Mouse (Mus musculus) large intestine, adult 2 months (tissue): ENCODE data around the gene Pfdn6. TPM values are rescaled to one million over a fixed set of nuclear protein-coding genes. Genes with fewer than 3 reads are reported as not detected.
"Not testable (repeated sequence)": the region's sequence is repeated elsewhere in the genome, so short reads cannot be mapped to it uniquely, and the experiment has no call there.

Experiments used
- DNase-seq: peaks from one replicate; pipeline ENCODE4 v3.0.0-alpha.2; 2012; ENCODE audit warnings: low read depth, low spot score
- WGBS: fragments of 180-500 bp; shearing (Covaris S2); methylation state at CpG from one replicate; pipeline ENCODE4 v1.1.7; 2018; 5-methylcytosine and 5-hydroxymethylcytosine counted together
- polyA plus RNA-seq: library from polyadenylated mRNA; depleted of rRNA; stranded (reverse); fragments of >200 nt; gene quantifications from 2 replicates; pipeline ENCODE4 v1.2.3, GENCODE M21; 2012

Pfdn6 gene
- polyA plus RNA-seq, 1 experiment = 28.6 TPM

DNA sequence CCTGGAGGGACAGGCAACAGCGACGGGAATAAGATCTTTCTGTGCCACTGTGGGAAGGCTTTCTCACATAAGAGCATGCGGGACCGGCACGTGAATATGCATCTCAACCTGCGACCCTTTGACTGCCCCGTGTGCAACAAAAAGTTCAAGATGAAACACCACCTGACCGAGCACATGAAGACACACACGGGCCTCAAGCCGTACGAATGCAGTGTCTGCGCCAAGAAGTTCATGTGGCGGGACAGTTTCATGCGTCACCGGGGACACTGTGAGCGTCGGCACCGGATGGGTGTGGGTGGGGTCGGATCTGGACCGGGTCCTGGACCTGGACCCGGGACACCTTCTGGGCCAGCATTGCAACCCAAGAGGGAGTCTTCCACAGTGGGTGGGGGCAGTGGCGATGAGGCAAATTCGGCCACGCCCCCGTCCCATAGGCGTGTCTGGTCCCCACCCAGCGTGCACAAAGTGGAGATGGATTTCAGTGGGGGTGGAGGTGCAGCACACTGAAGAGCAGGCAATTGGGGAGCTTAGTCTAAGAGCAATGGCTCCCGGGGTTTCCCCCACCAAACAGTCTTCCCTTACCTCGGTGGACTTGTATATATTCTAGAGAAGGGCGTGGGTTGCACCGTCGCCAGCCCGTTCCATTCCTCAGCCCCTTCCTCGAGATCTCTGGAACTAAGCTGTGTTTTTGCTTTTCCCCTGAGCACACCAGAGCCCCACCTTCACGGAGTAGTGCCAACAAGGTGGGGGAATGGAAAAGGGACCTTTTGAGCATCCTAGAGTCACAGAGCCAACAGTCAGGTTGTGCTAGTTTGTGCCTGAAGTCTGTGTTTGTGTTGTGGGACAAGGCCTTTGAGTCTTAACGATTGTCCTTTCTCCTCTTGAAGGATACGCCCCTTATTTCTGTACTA lies 21.6 kb downstream of the Pfdn6 start:
- DNase-seq = no peak
- 50% methylated on average over 37 of the region's 37 CpGs for WGBS

DNA sequence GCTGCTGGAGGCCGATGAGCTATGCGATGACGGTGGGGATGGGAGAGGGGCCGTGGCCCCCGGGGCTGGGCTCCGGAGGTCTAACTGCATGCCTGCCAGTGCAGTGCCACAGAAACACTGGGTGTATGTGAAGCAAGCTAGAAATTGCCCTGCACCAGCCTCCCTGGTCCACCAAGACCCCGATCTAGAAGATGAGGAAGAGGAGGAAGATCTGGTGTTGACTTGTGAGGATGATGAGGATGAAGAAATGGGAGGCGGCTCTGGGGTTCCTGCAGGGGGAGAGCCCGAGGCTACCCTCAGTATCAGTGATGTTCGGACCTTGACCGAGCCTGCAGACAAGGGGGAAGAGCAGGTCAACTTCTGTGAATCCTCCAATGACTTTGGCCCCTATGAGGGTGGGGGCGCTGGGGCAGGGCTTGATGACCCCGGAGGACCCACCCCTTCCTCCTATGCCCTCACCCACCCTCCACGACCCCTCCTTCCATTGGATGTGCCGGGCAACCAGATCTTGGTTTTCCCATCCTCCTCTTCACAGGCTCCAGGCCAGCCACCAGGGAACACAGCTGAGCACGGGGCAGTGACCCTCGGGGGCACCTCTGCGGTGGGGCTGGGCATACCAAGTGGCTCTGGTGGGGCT lies 22.4 kb downstream of the Pfdn6 start:
- 84% methylated on average over 18 of the region's 18 CpGs for WGBS
- DNase-seq = no peak

DNA sequence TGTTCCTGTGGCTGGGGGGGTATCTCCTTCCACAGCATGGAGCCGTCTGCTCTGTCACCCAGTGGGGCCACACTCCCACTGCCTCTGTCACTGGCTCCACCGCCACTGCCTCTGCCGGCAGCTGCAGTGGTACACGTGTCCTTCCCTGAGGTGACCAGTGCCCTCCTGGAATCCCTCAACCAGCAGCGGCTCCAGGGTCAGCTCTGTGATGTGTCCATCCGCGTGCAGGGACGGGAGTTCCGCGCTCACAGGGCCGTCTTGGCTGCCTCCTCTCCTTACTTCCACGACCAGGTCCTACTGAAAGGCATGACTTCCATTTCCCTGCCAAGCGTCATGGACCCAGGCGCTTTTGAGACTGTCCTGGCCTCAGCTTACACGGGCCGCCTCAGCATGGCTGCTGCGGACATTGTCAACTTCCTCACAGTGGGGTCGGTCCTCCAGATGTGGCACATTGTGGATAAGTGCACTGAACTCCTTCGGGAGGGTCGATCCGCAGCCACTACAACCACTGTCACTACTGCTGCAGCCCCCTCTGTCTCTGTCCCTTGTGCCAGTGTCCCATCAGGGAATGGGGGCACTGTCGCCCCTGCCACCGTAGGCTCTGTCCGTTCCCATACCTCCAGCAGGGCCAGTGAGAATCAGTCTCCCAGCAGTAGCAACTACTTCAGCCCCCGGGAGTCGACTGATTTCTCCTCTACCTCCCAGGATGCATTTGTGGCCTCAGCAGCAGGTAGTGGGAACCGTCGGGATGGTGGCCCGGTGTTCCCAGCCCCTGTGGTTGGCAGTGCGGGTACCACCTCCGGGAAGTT lies 23.1 kb downstream of the Pfdn6 start:
- DNase-seq = no peak
- WGBS = 75% methylated on average over 31 of the region's 31 CpGs

DNA sequence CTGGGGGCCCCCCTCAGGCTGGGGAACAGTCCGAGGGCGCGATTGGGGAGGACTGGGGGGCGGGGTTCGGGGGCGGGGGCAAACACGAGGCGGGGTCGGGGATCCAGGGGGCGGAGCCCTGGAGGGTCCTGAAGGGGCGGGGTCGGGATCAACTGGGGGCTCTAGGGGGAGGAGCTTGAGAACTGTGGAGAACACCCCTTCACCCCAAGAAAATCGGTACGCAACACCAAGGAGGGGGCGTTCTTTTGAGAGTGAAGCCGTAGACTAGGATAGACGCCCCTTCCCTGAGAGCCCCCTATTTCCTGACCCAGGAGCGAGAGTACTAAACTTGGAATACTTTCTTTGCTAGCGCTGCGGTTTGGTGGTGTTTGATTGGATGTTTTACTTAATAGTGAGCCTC lies 23.8 kb downstream of the Pfdn6 start:
- under 1% methylated on average over 19 of the region's 20 CpGs for WGBS
- no peak for DNase-seq

DNA sequence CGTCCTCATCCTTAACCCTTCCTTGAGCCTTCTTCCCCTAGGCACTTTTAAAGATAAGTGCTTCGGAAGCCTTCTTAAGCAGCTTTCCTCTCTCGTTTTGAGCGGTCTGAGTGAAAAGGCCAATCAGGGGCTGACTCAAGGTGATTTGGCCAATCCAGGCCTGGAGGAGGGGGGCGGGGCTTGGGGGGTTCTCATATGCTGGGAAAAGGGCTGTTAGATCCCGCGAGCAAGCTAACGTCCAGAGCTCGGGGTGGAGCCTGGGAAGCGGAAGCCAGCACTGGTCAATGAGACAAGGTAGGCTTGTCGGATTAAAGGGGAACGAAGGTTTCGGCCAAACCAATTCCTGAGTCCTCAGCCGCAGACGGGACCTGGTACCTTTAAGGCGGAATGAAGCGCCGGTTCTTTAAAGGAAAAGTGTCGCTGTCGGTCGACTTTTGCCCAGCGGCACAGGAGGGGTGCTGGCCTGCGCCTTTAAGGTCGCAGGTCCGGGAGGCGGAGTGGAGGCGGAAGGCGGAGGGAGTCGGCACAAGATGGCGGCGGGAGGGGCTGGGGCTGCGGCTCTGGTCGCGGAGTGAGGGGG lies 24.4 kb downstream of the Pfdn6 start, which contains the start of the genes Tapbp and Zbtb22:
Gene Tapbp, plus strand, starts transcription at position 229 of the 580 bp plus-strand sequence.
Gene Zbtb22, plus strand, starts transcription at position 234 of the 580 bp plus-strand sequence.
- under 1% methylated on average over 33 of the region's 34 CpGs for WGBS

DNA sequence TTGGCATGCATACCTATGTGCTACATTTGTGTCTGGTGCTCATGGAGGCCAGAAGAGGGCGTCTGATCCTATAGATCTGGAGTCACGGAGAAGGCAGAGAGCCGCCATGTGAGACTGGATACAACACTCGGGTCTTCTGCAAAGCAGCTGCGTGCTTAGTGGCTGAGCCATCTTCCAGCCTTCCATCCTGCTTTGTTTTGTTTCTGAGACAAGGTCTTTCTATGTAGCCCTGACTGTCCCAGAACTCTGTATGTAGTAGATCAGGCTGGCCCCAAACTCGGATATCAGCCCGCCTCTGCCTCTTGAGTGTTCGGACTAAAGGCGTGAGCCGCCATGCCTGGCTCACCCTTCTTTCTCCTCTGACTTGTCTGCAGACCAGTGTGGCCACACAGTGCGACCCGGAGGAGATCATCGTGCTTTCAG lies 25.2 kb downstream of the Pfdn6 start:
- no peak for DNase-seq
- WGBS = 74% methylated on average over 13 of the region's 13 CpGs

More for the DNA sequence above, 24.4 kb downstream of the Pfdn6 start, which contains the start of the genes Tapbp and Zbtb22:
- peak; percentile 99 for DNase-seq

DNA sequence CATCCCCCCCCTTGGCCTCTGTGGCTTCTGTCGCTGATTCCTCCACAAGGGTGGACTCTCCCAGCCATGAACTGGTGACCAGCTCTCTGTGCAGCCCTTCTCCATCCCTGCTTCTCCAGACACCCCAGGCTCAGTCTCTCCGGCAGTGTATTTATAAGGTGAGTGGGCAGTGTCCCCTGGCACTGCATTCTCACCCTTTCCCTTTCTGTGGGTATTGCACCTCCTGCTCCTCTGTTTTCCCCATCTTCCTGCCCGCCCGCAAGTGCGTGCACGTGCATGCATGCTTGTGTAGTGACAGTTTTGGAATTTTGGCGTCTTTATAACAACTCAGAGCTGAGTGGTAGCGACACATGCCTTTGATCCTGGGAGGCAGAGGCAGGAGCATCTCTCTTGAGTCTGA lies 26.2 kb downstream of the Pfdn6 start:
- WGBS = 93% methylated on average over 8 of the region's 8 CpGs
- no peak for DNase-seq

DNA sequence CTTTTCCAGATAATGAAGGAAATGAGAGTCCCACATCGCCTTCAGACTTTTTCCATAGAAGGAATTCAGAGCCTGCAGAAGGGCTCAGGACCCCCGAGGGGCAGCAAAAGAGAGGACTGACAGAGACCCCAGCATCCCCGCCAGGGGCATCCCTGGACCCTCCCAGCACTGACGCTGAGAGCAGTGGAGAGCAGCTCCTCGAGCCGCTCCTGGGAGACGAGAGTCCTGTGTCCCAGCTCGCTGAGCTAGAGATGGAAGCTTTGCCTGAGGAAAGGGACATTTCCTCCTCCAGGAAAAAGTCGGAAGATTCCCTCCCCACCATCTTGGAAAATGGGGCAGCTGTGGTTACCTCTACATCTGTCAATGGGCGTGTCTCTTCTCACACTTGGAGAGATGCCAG lies 26.9 kb downstream of the Pfdn6 start:
- no peak for DNase-seq
- 83% methylated on average over 10 of the region's 10 CpGs for WGBS

DNA sequence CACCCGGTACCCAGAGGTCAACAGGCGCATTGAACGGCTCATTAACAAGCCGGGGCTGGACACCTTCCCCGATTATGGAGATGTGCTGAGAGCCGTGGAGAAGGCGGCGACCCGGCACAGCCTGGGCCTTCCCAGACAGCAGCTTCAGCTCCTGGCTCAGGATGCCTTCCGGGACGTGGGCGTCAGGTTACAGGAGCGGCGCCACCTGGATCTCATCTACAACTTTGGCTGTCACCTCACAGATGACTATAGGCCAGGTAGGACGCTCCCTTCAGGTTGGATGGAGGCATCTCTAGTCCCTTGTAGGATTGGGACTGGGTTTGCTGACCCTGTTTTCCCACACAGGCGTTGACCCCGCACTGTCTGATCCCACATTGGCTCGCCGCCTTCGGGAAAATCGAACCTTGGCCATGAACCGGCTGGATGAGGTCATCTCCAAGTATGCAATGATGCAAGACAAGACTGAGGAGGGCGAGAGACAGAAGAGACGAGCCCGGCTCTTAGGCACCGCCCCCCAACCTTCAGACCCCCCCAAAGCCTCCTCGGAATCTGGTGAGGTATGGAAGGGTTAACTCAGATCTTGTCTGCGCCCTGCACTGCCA lies 28.2 kb downstream of the Pfdn6 start:
- WGBS = 87% methylated on average over 28 of the region's 28 CpGs
- DNase-seq = no peak

DNA sequence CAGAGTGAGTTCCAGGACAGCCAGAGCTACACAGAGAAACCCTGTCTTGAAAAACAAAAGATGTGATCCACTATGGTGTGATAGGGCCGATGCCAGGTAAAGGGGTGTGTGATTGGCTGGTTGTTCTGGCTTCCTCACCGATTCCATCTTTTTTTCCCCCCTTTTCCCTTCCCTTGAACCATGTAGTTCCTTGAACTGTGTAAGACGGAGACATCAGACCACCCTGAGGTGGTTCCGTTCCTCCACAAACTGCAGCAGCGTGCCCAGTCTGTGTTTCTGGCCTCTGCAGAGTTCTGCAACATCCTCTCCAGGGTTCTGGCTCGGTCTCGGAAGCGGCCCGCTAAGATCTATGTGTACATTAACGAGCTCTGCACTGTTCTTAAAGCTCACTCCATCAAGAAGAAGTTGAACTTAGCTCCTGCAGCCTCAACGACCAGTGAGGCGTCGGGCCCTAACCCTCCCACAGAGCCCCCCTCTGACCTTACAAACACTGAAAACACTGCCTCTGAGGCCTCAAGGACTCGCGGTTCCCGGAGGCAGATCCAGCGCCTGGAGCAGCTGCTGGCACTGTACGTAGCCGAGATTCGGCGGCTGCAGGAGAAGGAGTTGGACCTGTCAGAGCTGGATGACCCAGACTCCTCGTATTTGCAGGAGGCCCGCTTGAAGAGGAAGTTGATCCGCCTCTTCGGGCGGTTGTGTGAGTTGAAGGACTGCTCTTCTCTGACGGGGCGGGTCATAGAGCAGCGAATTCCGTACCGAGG lies 28.9 kb downstream of the Pfdn6 start:
- WGBS = 87% methylated on average over 31 of the region's 31 CpGs
- no peak for DNase-seq

DNA sequence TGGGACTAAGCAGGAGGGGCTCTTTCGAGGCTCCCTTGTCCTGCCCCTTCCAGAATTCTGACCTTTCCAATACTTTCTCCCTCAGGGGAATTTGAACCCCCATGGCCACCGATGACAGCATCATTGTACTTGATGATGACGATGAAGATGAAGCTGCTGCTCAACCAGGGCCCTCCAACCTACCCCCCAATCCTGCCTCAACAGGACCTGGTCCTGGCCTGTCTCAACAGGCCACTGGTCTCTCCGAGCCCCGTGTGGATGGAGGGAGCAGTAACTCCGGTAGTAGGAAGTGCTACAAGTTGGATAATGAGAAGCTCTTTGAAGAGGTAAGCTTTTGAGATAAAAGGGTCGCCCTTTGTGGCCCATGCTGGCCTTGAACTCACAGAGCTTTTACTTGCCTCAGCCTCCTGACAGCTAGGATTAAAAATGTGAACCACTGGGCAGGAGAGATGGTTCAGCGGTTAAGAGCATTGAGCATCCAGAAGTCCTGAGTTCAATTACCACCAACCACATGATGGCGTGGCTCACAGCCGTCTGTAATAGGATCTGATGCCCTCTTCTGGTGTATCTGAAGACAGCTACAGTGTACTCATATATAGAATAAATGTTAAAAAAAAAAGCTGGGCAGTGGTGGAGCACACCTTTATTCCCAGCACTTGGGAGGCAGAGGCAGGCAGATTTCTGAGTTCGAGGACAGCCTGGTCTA lies 29.6 kb downstream of the Pfdn6 start:
- WGBS = 37% methylated on average over 11 of the region's 11 CpGs
- no peak for DNase-seq

DNA sequence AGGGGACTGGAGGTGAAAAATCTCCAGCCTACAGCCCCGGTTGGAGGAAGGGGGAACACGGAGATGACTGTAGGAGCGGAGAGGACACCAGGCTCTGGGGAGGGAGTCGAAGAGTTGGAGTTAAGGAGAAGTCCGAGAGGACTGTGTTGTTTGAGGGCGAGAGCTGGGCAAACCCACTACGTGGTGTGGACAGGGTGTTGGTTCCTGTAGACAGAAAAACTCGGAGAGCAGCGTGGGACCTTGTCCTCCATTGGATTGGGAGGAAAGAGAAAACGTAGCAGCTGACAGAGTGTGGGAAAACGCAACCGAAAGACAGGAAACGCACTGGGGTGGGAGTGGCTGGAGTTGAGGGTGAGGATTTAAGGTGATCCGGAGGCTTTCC lies 30.3 kb downstream of the Pfdn6 start:
- under 1% methylated on average over 14 of the region's 14 CpGs for WGBS
- DNase-seq = no peak

DNA sequence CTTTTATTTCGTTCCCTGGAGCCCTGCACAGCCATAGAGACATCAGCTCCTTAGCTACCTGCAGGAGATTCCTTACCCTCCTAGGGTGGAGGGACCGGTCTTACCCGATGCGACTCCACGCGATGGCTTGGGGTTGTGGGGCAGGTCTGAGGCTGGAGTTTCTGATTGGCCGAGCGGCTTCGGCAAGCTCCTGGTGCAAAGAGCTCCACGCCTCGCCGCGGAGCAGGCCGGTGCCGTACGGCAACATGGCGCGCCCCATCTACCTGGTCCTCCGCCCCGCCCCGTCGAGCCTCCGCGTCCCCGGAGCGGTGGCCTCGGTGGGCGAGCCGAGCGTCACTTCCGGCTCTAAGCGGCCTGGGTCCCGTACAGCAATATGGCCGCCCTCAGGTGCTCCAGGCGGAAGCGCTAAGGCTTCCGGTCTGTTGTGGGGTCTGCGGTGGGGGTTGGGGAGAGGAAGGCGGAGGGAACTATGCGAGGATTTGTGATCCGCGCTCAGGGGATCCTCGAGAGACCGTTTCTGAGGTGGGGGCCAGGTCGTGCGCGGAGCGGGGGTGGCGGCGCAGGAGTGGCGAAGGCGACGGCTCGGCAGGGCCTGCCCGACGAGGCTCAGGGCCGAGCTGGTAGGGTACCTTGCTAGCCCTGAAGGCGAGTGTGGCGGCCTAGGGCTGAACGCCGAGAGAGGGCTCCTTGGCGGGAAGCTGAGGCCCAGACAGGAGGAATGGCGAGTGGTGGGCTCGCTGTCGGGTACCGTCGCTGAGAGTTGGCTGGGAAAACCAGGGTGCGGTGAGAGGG lies 30.9 kb downstream of the Pfdn6 start, which contains the start of gene Daxx:
Gene Daxx, plus strand, starts transcription at position 338 of the 792 bp plus-strand sequence.
- DNase-seq = peak; percentile 92
- WGBS = 1% methylated on average over 68 of the region's 68 CpGs

DNA sequence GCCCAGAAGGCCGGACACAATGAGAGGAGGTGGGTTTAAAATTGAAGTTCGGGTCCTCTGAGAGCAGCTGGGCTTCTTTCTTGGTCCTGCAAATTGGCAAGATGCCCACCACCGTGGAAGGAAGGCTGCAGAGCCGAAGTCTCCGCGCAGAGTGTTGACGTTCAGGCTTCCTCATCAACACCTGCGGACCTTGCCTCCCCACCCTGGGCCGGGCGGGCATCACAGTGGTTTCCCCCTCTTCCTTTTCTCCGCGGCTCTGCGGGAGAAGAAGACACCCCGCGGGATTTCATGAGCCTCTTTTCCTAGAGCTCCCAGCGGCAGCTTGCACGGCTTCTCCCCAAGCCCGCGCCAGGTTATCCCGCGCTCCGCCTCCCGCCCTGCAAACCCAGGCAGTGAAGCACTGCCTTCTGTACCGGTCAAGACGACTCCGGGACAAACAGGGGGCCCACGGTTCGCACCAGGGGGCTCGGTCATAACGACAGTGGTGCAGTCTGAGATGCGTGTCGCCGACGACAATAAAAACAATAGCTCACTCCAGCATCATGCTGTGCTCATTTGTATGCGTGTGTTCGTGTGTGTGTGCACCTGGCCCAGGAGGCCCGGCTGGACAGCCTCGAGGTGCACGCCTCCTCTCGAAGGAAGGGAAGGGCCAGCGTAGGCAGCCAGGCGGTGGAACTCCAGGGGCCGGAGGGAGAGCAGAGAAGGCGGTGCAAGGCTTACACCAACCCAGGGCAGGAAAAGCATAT lies 31.6 kb downstream of the Pfdn6 start:
- under 1% methylated on average over 44 of the region's 44 CpGs for WGBS
- DNase-seq = no peak

DNA sequence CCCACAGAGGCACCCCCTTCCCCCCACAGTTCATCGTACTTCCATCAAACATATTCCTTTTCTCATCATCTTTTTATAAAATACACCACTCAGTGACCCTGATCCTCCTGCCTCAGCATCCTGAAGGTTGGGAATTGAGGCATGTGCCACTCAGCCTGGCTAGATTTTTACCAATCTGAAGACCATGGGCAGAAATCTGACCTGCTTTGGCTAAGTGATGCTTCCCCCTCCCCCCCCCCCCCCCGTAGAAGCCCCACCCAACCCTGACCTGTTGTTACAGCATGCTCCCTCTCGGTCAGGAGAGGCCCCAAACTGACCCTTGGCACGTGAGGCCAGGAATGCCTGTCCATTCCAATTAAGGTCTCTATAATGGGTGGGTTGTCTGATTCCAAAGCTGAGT lies 35.3 kb downstream of the Pfdn6 start, which contains the start of gene Platr17:
Gene Platr17, plus strand, starts transcription at position 301 of the 400 bp plus-strand sequence.
- WGBS = 30% methylated on average over 4 of the region's 4 CpGs
- not testable (repeated sequence) for DNase-seq

DNA sequence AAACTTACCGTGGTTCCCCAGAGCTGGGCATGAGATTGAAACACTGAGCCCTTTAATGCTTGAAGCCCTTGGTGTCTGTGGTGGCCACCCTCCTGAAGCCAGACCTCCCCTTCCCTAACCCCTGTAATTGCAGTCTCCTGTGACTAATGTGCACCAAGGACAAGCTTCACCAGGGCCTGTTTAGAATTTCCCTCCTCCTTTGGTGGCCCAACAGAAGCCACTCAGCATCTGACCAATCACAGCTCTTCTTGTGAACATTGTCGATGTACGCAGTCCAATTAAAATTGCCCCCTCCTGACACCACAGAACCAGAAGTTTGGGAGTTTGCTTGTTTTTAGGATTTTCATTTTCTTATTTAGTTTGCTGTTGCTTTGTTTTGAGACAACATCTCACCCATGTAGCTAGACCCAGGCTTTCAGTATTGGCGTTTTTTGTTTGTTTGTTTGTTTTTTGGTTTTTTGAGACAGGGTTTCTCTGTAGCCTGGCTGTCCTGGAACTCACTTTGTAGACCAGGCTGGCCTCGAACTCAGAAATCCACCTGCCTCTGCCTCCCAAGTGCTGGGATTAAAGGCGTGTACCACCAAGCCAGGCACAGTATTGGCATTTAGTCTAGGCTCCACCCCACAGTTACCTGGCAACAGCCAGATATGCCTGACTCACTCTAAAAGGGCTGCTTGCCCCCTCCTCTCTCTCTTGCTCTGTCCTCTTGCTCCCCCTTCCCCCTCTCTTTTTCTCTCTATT lies 36.1 kb downstream of the Pfdn6 start:
- 71% methylated on average over 6 of the region's 6 CpGs for WGBS
- not testable (repeated sequence) for DNase-seq
